Mouse (Mus musculus) MEL-GATA-1-ER (cell line): ENCODE measurements at regions not wholly inside any gene's neighbourhood (a gene's known extent, or its start where the extent isn't known, plus 50 kb on each side); places are given as distances from the start of the nearest gene placed in this dataset.

Source experiments
- DNase-seq: peaks from one replicate; pipeline ENCODE4 v3.0.0-alpha.2; 2012; ENCODE audit warnings: low read depth; ENCODE audit errors: extremely low read depth

DNA sequence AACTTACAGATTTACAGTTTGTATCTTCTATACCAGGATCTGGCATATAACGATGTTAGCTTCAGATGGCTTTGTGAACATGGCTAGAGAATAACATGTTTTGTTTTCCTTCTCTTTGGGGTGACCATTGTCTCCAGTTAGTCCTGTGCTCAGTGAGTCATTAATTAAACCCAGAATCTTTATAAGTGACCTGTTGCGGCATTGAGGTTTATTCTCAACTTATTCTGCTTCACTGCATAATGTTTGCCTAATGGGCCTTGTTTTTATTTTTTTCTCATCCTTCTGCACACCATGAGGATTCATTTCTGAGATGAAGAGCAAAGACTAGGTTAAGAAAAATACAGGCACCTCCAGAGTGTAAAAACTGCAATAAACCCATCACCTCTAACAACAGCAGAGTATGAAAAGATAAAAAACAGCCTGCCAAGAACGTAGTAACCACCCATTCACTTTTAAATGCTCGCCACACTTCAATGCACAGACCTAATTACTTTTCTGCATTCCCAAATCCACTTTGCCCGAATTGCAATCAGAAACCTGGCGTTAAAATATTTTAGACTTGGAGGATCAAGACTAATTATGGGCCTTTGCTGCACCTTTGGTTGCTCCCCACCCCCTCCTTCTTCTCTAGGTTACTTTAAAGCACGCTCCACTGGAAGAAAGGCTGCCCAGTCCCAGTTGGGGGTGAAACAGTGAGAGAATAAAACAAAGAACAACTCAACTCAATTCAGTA lies 381.5 kb upstream of the Nr2f1 start:
- DNase-seq, result no peak

- no peak for DNase-seq
Measured at GRCm38 (mm10) chr13:78577497-78577896, 377.9 kb upstream of the Nr2f1 start.

DNA sequence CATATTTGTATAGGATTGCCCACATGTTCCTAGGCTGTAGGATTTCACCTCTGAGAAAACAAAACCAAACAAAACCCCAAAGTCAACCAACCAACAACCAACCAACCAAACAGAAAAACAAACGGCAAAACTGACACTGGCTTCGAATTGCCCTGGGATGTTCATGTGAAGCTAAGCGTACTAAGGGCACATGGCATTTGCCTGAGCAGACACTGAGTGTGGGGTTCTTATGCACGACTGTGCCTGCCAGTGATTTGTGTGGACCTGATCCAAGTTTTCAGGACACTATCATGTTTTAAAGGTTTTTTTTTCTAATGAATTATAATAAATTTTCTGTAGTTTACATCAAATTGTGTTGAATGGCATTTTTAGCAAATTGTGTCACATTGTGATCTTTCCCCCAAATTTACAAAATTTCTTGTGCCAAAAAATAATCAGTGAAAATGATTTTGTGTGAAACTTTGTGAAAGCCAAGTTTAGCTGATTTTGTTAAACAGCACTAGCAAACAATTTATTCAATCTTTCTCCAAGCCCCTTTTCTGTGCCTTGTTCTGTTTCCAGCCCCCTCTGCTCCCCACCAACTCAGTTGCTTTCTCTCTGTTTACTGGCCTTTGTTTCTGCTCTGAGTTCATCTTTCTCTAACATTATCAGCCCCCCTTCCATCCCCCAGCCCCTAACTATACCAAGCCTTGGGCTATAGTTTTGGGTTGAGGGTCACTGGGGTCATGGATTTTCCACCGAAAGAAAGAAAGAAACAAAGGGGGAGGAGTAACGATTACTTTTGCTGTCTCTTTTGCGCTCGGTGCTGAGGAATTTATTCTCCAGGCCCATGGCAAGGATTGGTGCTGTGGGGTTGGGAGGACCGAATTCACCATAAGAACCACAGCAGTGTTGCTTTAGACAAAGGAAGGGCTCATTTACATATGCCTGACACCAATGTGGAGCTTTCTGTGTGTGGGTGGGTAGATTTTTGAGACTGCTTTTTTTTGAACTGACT lies 377.0 kb upstream of the Nr2f1 start:
- no peak for DNase-seq

GRCm38 (mm10) chr13:78571093-78571492 lies 371.5 kb upstream of the Nr2f1 start:
- DNase-seq, result no peak

GRCm38 (mm10) chr13:78524446-78524937 lies 324.9 kb upstream of the Nr2f1 start:
- DNase-seq, result no peak

- no peak for DNase-seq
Measured at GRCm38 (mm10) chr13:78520771-78521170, 321.2 kb upstream of the Nr2f1 start.

GRCm38 (mm10) chr13:78520186-78520585 lies 320.6 kb upstream of the Nr2f1 start:
- DNase-seq, result no peak

GRCm38 (mm10) chr13:78500551-78500950 lies 301.0 kb upstream of the Nr2f1 start:
- no peak for DNase-seq

- no peak for DNase-seq
Measured at GRCm38 (mm10) chr13:78483760-78484357, 284.3 kb upstream of the Nr2f1 start.

DNA sequence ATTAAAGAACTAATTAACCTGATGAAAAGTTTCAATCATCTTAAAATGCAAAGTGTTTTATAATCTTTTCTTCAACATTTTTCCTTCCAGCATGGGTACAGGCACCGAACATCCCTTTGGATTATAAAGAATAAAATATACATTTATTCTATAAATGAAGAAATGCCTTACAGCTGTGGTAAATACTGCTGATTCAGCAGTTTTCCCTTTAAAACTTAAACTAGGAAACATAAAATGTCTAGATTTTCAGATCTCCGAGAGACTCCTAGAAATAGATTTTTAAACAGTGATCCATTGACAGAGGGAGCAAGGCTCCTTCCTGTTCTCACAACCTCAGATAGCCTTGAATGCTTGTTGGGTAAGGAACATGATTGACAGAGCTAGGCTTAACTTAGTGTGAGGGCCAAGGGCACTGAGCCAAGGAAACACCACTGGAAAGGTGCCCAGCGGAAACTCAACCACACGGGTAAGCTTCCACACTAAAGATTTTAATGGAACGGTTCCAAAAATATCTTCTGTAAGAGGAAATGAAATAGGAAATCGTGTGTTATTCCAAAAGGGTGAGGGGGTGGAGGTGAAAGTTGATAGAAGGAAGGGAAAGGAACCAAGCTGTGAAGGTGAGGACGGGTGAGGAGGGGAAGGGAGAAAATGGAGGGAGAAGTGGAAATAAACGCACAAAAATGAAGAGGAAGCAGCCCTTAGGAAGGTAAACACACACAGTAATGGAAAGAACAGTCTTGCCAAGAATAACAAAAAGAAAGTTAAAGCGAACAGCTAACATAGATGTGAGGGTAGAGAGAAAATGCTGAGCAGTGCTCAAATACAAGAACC lies 283.6 kb upstream of the Nr2f1 start:
- DNase-seq, result peak; percentile 33

DNA sequence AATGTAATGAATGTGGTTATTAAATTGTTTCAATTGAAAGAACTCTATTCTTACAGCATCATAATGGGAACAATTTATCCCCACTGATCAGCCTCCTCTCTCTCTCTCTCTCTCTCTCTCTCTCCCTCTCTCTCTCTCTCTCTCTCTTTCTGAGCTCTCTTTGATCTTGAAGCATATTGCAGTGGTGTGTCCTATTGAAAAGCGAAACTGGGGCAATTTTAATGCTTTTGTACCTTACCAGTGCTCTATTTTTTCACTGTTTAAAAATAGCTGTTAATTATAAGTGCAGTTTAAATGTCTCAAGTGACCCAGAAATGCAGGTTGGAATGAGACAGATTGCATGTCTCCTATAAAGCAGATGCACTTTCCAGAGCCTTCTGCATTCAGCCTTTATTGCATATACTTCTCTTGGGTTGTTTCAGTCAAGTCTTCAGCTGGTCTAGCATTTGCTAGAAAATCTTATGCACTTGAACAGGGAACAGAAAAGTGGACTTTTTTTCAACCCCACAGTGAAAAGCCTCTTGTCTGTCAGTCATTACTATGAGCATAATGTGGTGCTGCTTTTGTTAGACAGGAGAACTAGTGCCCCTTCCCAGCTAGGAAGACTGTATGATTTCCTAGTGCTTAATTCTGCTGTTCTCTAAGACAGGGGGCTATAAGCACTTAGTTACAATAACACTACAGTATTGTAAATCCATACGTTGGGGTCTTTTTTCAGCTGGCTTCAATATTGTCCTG lies 251.9 kb upstream of the Nr2f1 start:
- DNase-seq, result no peak

GRCm38 (mm10) chr13:78446726-78447031 lies 247.1 kb upstream of the Nr2f1 start:
- no peak for DNase-seq

- DNase-seq, result no peak
Measured at GRCm38 (mm10) chr13:78445891-78446725, 246.6 kb upstream of the Nr2f1 start.

GRCm38 (mm10) chr13:78444691-78445349 lies 245.3 kb upstream of the Nr2f1 start:
- DNase-seq, result no peak

DNA sequence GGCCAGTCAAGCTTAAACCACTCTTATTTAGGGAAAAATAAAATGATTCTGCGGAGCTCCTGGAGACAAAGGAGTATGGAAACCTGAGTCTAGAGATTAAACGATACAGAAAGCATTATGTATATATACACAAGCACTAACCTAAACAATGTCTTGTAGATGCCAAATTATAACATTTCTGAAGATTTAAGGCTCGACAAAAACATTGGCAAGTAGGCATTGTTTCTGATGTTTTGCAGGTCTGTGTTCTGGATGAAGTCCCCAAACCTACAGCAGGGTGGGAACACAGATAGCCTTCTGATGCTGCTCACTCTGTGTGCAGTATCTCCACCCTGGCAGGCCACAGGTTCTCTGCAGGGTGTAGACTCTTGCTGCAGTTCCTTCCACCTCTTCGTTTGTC lies 228.9 kb upstream of the Nr2f1 start:
- DNase-seq, result no peak

GRCm38 (mm10) chr13:78428084-78428445 lies 228.5 kb upstream of the Nr2f1 start:
- DNase-seq, result no peak

DNA sequence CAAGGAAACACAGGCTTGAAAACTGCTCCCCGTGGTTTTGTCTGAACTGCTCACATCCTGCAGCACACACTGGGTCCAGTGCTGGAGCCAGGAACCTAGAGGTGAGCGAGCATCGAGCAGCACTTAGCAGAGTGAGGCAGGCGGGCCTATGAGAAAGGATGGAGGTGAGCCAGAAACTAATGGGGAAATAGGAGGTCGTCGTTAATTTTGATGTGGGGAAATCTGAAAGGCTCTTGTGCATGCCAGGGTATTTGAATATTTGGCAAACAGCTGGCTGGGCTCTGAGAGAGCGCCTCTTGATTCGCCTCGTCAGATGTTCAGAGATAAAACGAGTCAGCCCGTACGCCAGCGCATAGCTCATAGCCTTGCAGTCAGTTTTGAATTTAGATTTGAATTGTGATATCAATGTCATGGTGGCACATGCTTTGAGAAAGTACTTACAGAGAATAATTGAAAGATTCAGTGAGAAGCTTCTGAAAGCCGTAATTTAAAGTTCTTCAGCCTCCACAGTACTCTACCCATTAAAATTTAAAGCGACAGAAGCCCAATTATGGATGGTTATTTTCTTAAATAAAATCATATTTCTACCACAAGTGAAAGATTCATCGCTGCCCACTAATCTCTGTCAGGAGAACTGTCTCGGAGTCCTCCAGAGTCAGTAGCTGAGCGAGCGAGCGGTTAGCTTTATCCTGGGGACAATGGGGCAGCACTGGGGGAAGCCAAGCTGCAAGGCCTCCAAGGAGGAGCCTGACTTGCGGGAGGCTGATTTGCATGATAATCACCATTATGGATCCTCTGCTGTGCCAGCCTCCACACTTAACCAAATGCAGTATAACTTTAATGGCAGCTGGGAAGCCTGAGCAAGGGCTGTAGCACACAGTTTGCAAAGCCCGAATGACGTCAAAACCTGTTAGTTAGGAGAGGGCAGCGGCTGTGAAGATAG lies 227.9 kb upstream of the Nr2f1 start:
- no peak for DNase-seq
